Mouse (Mus musculus) ES-E14 (cell line): ENCODE measurements around the gene Ripply1. TPM values are rescaled to one million over a fixed set of nuclear protein-coding genes. Genes with fewer than 3 reads are reported as not detected.

ENCODE experiments used
- DNase-seq: peaks from one replicate; pipeline ENCODE4 v3.0.0-alpha.2; 2013; ENCODE audit warnings: low read depth, low spot score
- H3K27ac ChIP-seq: 2 replicates; pipeline ENCODE4 v1.5.1; 2012; ENCODE audit warnings: low read depth, mild to moderate bottlenecking, low read length, moderate library complexity, mixed read lengths; ENCODE audit not compliant: poor library complexity, insufficient read depth, severe bottlenecking
- H3K36me3 ChIP-seq: 2 replicates; pipeline ENCODE4 v1.6.1; 2012; ENCODE audit warnings: mild to moderate bottlenecking, low read length, moderate library complexity, mixed read lengths; ENCODE audit not compliant: control insufficient read depth, poor library complexity, insufficient read depth, severe bottlenecking
- H3K4me1 ChIP-seq, 2 experiments: fragments of 150-350 bp in 1 of 2; sonication (generic) in 1 of 2; 2 replicates each; pipeline ENCODE4 v1.6.1; 2012; ENCODE audit warnings: low read length in 2 of 2, mild to moderate bottlenecking in 1 of 2, mixed read lengths in 1 of 2; ENCODE audit not compliant: control insufficient read depth in 2 of 2, insufficient read depth in 2 of 2, poor library complexity in 1 of 2
- H3K4me3 ChIP-seq, 2 experiments: fragments of 150-350 bp in 1 of 2; sonication (generic) in 1 of 2; 2 replicates each; pipeline ENCODE4 v1.5.1; 2012; ENCODE audit warnings: low read length in 2 of 2, low read depth in 1 of 2, mild to moderate bottlenecking in 1 of 2, mixed read lengths in 1 of 2; ENCODE audit not compliant: insufficient read depth in 1 of 2, poor library complexity in 1 of 2, severe bottlenecking in 1 of 2
- H3K9ac ChIP-seq: 2 replicates; pipeline ENCODE4 v1.6.1; 2012; ENCODE audit warnings: low read depth, mild to moderate bottlenecking, low read length, mixed read lengths; ENCODE audit not compliant: poor library complexity, insufficient read depth, severe bottlenecking
- H3K9me3 ChIP-seq: fragments of 150-350 bp; sonication (generic); 2 replicates; pipeline ENCODE4 v1.6.1; 2012; ENCODE audit warnings: low read depth, mild to moderate bottlenecking, low read length; ENCODE audit not compliant: control insufficient read depth, insufficient read depth
- CHD2 ChIP-seq: IDR thresholded peaks from 2 replicates; pipeline ENCODE4 v1.6.1; 2014; ENCODE audit warnings: mild to moderate bottlenecking, low read depth, low read length, inconsistent platforms
- HCFC1 ChIP-seq: IDR thresholded peaks from 2 replicates; pipeline ENCODE4 v1.6.1; 2012; ENCODE audit warnings: low read length, inconsistent platforms, borderline replicate concordance; ENCODE audit not compliant: insufficient read depth
- MAFK ChIP-seq: IDR thresholded peaks from 2 replicates; pipeline ENCODE4 v1.6.1; 2014; ENCODE audit warnings: mild to moderate bottlenecking, low read depth, low read length, inconsistent platforms; ENCODE audit not compliant: insufficient read depth
- ZC3H11A ChIP-seq: IDR thresholded peaks from 2 replicates; pipeline ENCODE4 v1.6.1; 2012; ENCODE audit warnings: low read depth, mild to moderate bottlenecking, inconsistent platforms, low read length, borderline replicate concordance
- ZNF384 ChIP-seq: IDR thresholded peaks from 2 replicates; pipeline ENCODE4 v1.6.1; 2012; ENCODE audit warnings: low read depth, low read length, inconsistent platforms
- in situ Hi-C, 2 experiments: fragments of 600-800 bp; cut with MboI; formaldehyde crosslinking; loops; one replicate each; pipeline ENCODE4 v1.15.1; 2025; ENCODE audit warnings: low sequenced_read_pairs in 2 of 2, inconsistent platforms in 1 of 2; ENCODE audit not compliant: unreplicated experiment in 2 of 2
- total RNA-seq: library from RNA; depleted of rRNA; stranded (reverse); fragments of 300-350 nt; gene quantifications from 2 replicates; pipeline ENCODE4 v1.2.3, GENCODE M21; 2012

Ripply1 gene
- total RNA-seq, 1 experiment: 7.5 TPM

DNA sequence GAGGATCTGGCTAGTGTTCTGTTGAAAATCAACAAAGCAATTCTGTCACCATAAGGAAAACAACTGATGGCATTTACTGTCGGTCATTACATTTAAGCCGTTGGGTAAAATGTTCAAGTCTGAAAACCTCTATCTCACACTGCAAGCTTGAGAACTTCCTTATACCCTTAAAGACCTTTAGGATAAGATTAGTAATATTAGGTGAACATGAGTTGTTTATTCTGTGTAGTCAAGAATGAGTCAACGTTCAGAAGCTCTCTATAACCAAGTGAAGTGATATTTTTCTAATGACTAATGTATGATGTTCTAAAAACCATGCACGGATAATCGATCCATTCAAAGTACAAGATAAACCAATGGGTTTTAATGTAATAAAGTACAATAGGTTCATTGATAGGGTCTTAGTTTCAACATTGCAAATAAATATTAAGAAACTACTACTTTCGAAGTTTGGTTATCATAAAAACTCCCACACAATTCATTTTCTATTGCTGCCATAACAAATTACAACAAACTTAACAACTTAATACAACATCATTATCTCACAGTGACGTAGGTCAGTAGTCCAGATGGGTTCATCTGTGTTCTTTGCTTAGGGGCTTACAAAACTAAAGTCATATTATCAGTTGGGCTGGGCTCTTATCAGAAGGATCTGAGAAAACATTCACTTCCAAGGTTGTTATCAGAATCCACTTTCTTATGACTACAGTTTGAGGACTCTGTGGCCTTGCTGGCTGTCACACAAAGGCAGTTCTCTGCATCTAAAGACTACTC lies 12.1 kb upstream of the Ripply1 start:
- Histone ChIP-seq H3K27ac (no peak overlapping the region), H3K4me1 (no peaks in the 10 kb centered on the region), H3K4me3 (no peak overlapping the region), H3K9me3 (no peaks in the 10 kb centered on the region), H3K36me3 (no peaks in the 10 kb centered on the region), H3K9ac (no peak overlapping the region)
- TF ChIP-seq ZC3H11A (no peak), HCFC1 (no peak), CHD2 (no peak), MAFK (no peak), ZNF384 (no peak)
- in situ Hi-C loops: no loop called here
- no peak for DNase-seq

DNA sequence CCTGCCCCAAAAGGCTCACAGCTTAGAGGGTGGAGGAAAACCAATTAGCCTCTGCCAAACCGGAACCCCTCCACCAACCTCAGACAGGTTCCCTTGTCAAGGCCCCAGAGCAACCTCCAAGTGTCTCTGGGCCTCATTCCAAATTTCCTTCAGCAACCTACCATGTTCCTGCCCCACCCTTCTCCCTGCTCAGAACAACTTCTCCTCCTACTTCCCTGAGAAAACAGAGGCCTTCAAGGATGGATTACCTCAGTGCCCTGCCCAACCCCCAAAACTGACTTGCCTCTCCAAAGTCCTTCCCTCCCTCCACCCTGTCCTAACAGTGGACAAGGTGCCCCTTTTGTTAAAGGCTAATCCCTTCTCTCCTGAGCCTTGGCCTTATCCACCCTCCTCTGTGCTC lies 3.6 kb upstream of the Ripply1 start:
- DNase-seq: no peak
- Histone ChIP-seq H3K27ac (no peak overlapping the region), H3K9ac (no peak overlapping the region), H3K9me3 (no peaks in the 10 kb centered on the region), H3K4me3 (no peak overlapping the region), H3K36me3 (no peaks in the 10 kb centered on the region), H3K4me1 (peaks cover 2 to 8% of the 10 kb centered on the region in 2 experiments; a peak in 2 of 4 replicates)
- in situ Hi-C loops: no loop called here
- no peak for TF ChIP-seq CHD2
- no peak for TF ChIP-seq ZNF384
- TF ChIP-seq HCFC1: no peak
- no peak for TF ChIP-seq MAFK
- no peak for TF ChIP-seq ZC3H11A

DNA sequence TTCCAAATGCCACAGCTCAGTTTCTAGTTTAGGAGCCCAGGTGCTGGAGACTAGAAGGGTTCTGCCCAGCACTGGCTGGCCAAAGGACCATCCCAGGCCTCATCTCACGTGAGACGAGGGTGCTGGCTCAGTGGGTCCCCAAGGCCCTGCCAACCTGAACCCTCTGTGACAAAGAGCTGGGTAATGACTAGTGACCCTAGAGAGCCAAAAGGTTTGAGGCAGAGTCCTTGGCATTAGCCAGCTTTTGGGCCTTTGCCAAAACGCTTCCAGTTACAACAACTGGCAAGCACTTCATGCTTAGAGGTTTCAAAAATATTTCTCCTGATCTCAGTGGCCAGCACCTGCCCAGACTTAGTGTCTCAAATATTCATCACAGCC lies 881 bp upstream of the Ripply1 start:
- H3K36me3 ChIP-seq: peaks cover 2% of the 10 kb centered on the region
- TF ChIP-seq CHD2 (no peak), HCFC1 (no peak), MAFK (no peak), ZNF384 (no peak), ZC3H11A (no peak)
- H3K9ac ChIP-seq: no peak overlapping the region
- no peaks in the 10 kb centered on the region for H3K9me3 ChIP-seq
- peak overlapping the region; percentile 83; the same call in 1 of the 2 replicates for H3K27ac ChIP-seq
- peak overlapping the region in 1 of 2 experiments; percentile 21; a peak in 1 of 4 replicates for H3K4me3 ChIP-seq
- DNase-seq: no peak
- peaks cover 2 to 10% of the 10 kb centered on the region in 2 experiments; a peak in 2 of 4 replicates for H3K4me1 ChIP-seq
- in situ Hi-C loops: no loop called here

DNA sequence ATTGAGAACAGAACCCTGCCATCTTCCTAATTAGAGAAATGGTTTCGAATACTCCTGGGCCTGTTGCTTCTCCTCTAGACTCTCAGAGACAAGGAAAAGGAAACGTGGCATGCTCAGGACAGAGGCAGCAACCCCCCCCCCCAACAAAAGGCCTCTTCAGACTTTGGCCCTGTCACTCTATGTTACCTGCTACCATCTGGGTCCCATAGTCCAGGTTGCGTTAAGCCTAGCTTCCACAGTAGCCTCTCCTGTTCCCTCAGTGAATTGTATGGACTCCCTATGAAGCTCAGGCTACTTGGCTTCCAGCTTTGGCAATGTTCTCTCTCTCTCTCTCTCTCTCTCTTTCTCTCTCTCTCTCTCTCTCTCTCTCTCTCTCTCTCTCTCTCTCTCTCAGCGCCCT lies 590 bp downstream of the Ripply1 start:
- in situ Hi-C loops: no loop called here
- Histone ChIP-seq H3K9ac (no peak overlapping the region), H3K4me1 (peaks cover 2 to 10% of the 10 kb centered on the region in 2 experiments; a peak in 2 of 4 replicates), H3K4me3 (0 out of 4 replicates have a peak overlapping the region, but pooled peaks of 1 of the 2 experiments have one; percentile 49), H3K27ac (peak overlapping the region; percentile 94; the same call in 1 of the 2 replicates), H3K9me3 (no peaks in the 10 kb centered on the region), H3K36me3 (peaks cover 2% of the 10 kb centered on the region)
- TF ChIP-seq HCFC1 (no peak), CHD2 (no peak), MAFK (no peak), ZNF384 (no peak), ZC3H11A (no peak)
- no peak for DNase-seq

DNA sequence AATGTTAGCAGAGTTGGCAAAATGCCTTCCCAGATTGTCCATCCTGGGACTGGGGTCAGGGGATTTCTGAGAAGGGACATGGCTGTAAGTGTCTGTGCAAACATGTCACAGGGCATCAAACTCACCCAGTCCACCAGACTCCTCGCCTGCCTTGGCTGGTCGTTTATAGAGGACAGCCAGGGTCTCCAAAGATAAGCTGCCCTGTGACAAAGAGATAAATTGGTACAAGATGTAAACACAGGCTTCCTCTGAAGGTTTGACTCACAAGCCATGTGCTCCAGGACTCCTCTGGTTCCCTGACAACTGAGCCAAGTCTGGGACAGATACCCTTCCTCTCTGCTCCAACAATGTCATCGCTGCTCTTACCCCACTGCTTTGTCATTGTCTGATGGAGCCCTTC lies 1.2 kb downstream of the Ripply1 start:
- no peak overlapping the region for H3K27ac ChIP-seq
- H3K9ac ChIP-seq: no peak overlapping the region
- no peak for TF ChIP-seq MAFK
- no peak for TF ChIP-seq ZC3H11A
- no peak for TF ChIP-seq CHD2
- TF ChIP-seq HCFC1: no peak
- peaks cover 2 to 9% of the 10 kb centered on the region in 2 experiments; a peak in 2 of 4 replicates for H3K4me1 ChIP-seq
- no peak for DNase-seq
- no peak overlapping the region for H3K4me3 ChIP-seq
- in situ Hi-C loops: no loop called here
- H3K36me3 ChIP-seq: peaks cover 2% of the 10 kb centered on the region
- H3K9me3 ChIP-seq: no peaks in the 10 kb centered on the region
